Mouse (Mus musculus) CD4-positive, CD25-positive, alpha-beta regulatory T cell, adult 9 weeks (primary cell): ENCODE data around the gene 2610507B11Rik. TPM values are rescaled to one million over a fixed set of nuclear protein-coding genes. Genes with fewer than 3 reads are reported as not detected.

Experiments
- polyA plus RNA-seq: library from polyadenylated mRNA; unstranded; fragments of 100-300 nt; shearing (Covaris generic); gene quantifications from one replicate; pipeline ENCODE4 v1.2.1, GENCODE M21; 2017

The 2610507B11Rik gene
- polyA plus RNA-seq: 74.7 TPM

GRCm38 (mm10) chr11:78261380-78262352 lies at the start of gene 2610507B11Rik:
Gene 2610507B11Rik (plus strand): TSS chr11:78261752.

GRCm38 (mm10) chr11:78245627-78246317 lies 15.8 kb upstream of the 2610507B11Rik start, which contains the start of the genes Sdf2 and Supt6:
Gene Sdf2 (plus strand): TSS chr11:78245746.
Gene Supt6 (minus strand): TSS chr11:78245987.

GRCm38 (mm10) chr11:78290654-78291053 lies 29.1 kb downstream of the 2610507B11Rik start, which contains the start of gene BC030499:
Gene BC030499 (plus strand): TSS chr11:78290841.

GRCm38 (mm10) chr11:78301357-78302084 lies 40.0 kb downstream of the 2610507B11Rik start, which contains the start of gene Spag5:
Gene Spag5 (plus strand): TSS chr11:78301529.

GRCm38 (mm10) chr11:78322860-78323259 lies 61.3 kb downstream of the 2610507B11Rik start, which contains the start of gene Aldoc:
Gene Aldoc (plus strand): TSS chr11:78322968.

GRCm38 (mm10) chr11:78327634-78328511 lies 66.3 kb downstream of the 2610507B11Rik start, which contains the start of gene Pigs:
Gene Pigs (plus strand): TSS chr11:78328415.

Other genes starting within 250 kb of the 2610507B11Rik start
- gene Dhrs13, start 229.5 kb upstream of the 2610507B11Rik start, polyA plus RNA-seq: 1.2 TPM
- 20.2 TPM for gene Flot2, start 223.8 kb upstream of the 2610507B11Rik start, polyA plus RNA-seq
- 44.0 TPM for gene Eral1, start 181.4 kb upstream of the 2610507B11Rik start, polyA plus RNA-seq
- gene Fam222b, start 167.1 kb upstream of the 2610507B11Rik start, polyA plus RNA-seq: 29.0 TPM
- gene Traf4, start 96.2 kb upstream of the 2610507B11Rik start, polyA plus RNA-seq: 4.5 TPM
- 17.1 TPM for gene Nek8, start 85.1 kb upstream of the 2610507B11Rik start, polyA plus RNA-seq
- gene Tlcd1, start 85.0 kb upstream of the 2610507B11Rik start, polyA plus RNA-seq: 3.4 TPM
- 1,923 TPM for gene Rpl23a, start 78.2 kb upstream of the 2610507B11Rik start, polyA plus RNA-seq
- not detected for gene Rab34, start 73.3 kb upstream of the 2610507B11Rik start, polyA plus RNA-seq
- 1.3 TPM for gene Proca1, start 68.4 kb upstream of the 2610507B11Rik start, polyA plus RNA-seq
- 106 TPM for gene Sdf2, start 16.0 kb upstream of the 2610507B11Rik start, polyA plus RNA-seq
- 52.2 TPM for gene Supt6, start 15.8 kb upstream of the 2610507B11Rik start, polyA plus RNA-seq
- gene BC030499, start 29.1 kb downstream of the 2610507B11Rik start, polyA plus RNA-seq: 0.38 TPM
- 2.2 TPM for gene Spag5, start 39.8 kb downstream of the 2610507B11Rik start, polyA plus RNA-seq
- gene Aldoc, start 61.2 kb downstream of the 2610507B11Rik start, polyA plus RNA-seq: 14.5 TPM
- 136 TPM for gene Pigs, start 66.7 kb downstream of the 2610507B11Rik start, polyA plus RNA-seq
- gene Unc119, start 81.7 kb downstream of the 2610507B11Rik start, polyA plus RNA-seq: 18.6 TPM
- gene Foxn1, start 124.8 kb downstream of the 2610507B11Rik start, polyA plus RNA-seq: not detected
- not detected for gene Slc13a2, start 160.5 kb downstream of the 2610507B11Rik start, polyA plus RNA-seq
- 1.8 TPM for gene Slc46a1, start 203.9 kb downstream of the 2610507B11Rik start, polyA plus RNA-seq
- gene Sarm1, start 236.0 kb downstream of the 2610507B11Rik start, polyA plus RNA-seq: 0.77 TPM
- gene Vtn, start 237.3 kb downstream of the 2610507B11Rik start, polyA plus RNA-seq: not detected
- not detected for gene Sebox, start 241.7 kb downstream of the 2610507B11Rik start, polyA plus RNA-seq